Mouse (Mus musculus) forebrain, embryonic 14.5 days (tissue): Measurements from ENCODE around the gene Erbb3. TPM values are rescaled to one million over a fixed set of nuclear protein-coding genes. Genes with fewer than 3 reads are reported as not detected.

Source experiments
- ATAC-seq: fragments of 200-750 bp; cut with Nextera tagmentation; 2 replicates; pipeline ENCODE4 v1.8.0; 2017; ENCODE audit warnings: mild to moderate bottlenecking, moderate library complexity
- DNase-seq: peaks from one replicate; pipeline ENCODE4 v3.0.0-alpha.2; 2015; ENCODE audit warnings: low spot score
- H3K27ac ChIP-seq: fragments of 300-500 bp; sonication (generic); 2 replicates; pipeline ENCODE4 v1.5.1; 2014; ENCODE audit warnings: low read depth, mild to moderate bottlenecking, control low read depth, low read length, moderate library complexity
- H3K27me3 ChIP-seq: fragments of 300-500 bp; sonication (generic); replicated peaks from 2 replicates; pipeline ENCODE4 v1.6.1; 2014; ENCODE audit warnings: low read length, control low read depth, mixed read lengths; ENCODE audit not compliant: control insufficient read depth, insufficient read depth
- H3K36me3 ChIP-seq: fragments of 300-500 bp; sonication (generic); 2 replicates; pipeline ENCODE4 v1.6.1; 2014; ENCODE audit warnings: low read length, control low read depth; ENCODE audit not compliant: control insufficient read depth, insufficient read depth
- H3K4me1 ChIP-seq: fragments of 300-500 bp; sonication (generic); 2 replicates; pipeline ENCODE4 v1.6.1; 2014; ENCODE audit warnings: antibody characterized with exemption, low read length, control low read depth; ENCODE audit not compliant: control insufficient read depth, insufficient read depth
- H3K4me2 ChIP-seq: fragments of 300-500 bp; sonication (generic); 2 replicates; pipeline ENCODE4 v1.6.1; 2014; ENCODE audit warnings: mild to moderate bottlenecking, control low read depth, low read length
- H3K4me3 ChIP-seq: fragments of 300-500 bp; sonication (generic); 2 replicates; pipeline ENCODE4 v1.5.1; 2014; ENCODE audit warnings: low read depth, low read length, control low read depth
- H3K9ac ChIP-seq: fragments of 300-500 bp; sonication (generic); 2 replicates; pipeline ENCODE4 v1.6.1; 2014; ENCODE audit warnings: mild to moderate bottlenecking, low read length, control low read depth, moderate library complexity
- H3K9me3 ChIP-seq: fragments of 300-500 bp; sonication (generic); replicated peaks from 2 replicates; pipeline ENCODE4 v1.6.1; 2016; ENCODE audit warnings: low read length, control low read depth, mixed read lengths; ENCODE audit not compliant: control insufficient read depth
- WGBS: fragments of 180-500 bp; shearing (Covaris S2); extraction: QIAGEN DNeasy Blood & Tissue Kit; methylation state at CpG from one replicate; pipeline ENCODE4 v1.1.7; 2014; 5-methylcytosine and 5-hydroxymethylcytosine counted together
- polyA plus RNA-seq: library from polyadenylated mRNA; unstranded; fragments of >200 nt; fragmentation: Nextera tagmentation; extraction: Ambion mirVana; gene quantifications from 2 replicates; pipeline ENCODE4 v1.2.1, GENCODE M21; 2014

The Erbb3 gene
- polyA plus RNA-seq, 1 experiment from 2014 or later, result 0.17 TPM

DNA sequence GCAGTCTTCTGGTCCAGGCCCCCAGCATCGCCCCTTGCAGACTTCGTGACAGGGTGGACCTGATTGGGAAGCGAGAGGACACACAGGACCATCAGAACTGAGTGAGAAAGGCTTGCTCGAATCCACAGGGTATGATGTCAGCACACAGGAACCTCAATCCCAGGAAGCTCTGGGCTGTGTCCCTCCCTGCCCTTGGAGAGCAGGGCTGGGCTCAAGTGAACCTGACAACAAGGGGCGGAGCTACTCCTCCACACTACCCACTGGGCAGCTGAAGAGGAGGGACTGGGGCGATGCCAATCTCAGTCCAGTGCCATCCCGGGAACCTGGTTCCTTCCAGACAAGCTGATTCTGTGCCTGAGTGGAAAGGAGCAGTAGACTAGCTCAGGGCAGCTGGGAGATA, 5.8 kb downstream of the Erbb3 start:
- Histone ChIP-seq H3K9ac (no peak overlapping the region), H3K27me3 (peaks cover 13% of the 10 kb centered on the region), H3K9me3 (no peaks in the 10 kb centered on the region), H3K4me1 (no peaks in the 10 kb centered on the region), H3K36me3 (no peaks in the 10 kb centered on the region), H3K4me3 (no peak overlapping the region), H3K27ac (no peak overlapping the region), H3K4me2 (no peak overlapping the region)
- WGBS, result 22% methylated on average over 7 of the region's 7 CpGs
- no peak for ATAC-seq
- DNase-seq, result no peak

DNA sequence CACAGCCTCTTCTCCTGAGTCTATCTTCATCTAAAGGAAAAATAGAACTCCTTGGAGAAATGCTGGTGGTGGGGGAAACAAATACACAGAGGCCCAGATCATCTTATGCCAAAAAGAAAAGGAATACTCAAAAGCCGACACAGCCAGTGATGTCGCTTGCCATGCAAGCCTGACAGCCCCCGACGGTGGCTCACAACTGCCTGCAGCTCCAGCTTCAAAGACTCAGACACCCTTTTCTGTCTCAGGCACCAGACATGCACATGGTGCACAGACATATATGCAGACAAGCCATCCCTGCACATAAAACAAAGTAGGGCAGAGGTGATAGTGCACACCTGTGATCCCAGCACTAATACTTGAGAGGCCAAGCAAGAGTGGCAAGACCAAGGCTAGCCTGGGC, 9.7 kb downstream of the Erbb3 start:
- H3K27ac ChIP-seq, result no peak overlapping the region
- WGBS, result 82% methylated on average over 4 of the region's 4 CpGs
- H3K4me3 ChIP-seq, result no peak overlapping the region
- no peaks in the 10 kb centered on the region for H3K27me3 ChIP-seq
- no peak for DNase-seq
- no peaks in the 10 kb centered on the region for H3K9me3 ChIP-seq
- H3K4me1 ChIP-seq, result no peaks in the 10 kb centered on the region
- no peaks in the 10 kb centered on the region for H3K36me3 ChIP-seq
- no peak overlapping the region for H3K4me2 ChIP-seq
- no peak overlapping the region for H3K9ac ChIP-seq
- ATAC-seq, result no peak

DNA sequence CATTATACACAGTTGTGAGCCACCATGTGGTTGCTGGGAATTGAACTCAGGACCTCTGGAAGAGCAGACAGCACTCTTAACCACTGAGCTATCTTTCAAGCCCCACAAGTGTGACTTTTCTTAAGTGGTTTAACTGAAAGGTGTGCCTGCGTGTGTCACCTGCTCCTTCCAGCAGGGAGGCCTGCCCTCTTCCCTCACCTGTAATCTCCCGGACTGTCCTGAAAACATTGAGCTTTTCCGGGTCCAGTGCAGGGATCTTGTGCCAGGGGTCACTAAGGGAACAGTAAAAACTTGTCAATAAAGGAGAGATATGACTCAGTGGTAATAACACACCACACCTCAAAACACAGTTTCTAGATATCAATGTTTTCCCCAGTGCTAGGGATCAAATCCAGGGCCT, 10.2 kb downstream of the Erbb3 start:
- 81% methylated on average over 3 of the region's 3 CpGs for WGBS
- Histone ChIP-seq H3K9me3 (no peaks in the 10 kb centered on the region), H3K27ac (no peak overlapping the region), H3K27me3 (no peaks in the 10 kb centered on the region), H3K4me1 (no peaks in the 10 kb centered on the region), H3K4me2 (no peak overlapping the region), H3K9ac (no peak overlapping the region), H3K36me3 (no peaks in the 10 kb centered on the region), H3K4me3 (no peak overlapping the region)
- ATAC-seq, result no peak
- DNase-seq, result no peak

DNA sequence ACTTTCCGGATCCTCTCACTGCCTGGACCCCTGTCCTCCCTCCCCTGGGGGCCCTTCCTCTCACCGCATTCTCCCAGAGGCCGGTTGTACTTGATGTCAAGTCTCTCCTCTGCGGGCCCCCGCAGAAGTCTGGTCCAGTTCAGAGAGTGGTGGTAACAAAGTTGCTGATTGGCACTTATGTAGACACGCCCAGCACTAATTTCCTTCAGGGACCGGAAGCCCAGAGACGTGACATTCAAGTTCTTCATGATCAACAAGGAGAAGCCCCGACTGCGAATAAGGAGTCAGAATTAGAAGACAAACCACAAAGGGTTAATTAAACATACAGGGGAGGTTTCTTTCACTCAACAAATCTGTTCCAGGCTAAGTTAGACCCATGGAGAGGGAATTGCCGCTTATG, 11.1 kb downstream of the Erbb3 start:
- 78% methylated on average over 11 of the region's 11 CpGs for WGBS
- no peak overlapping the region for H3K9ac ChIP-seq
- H3K4me3 ChIP-seq, result no peak overlapping the region
- H3K36me3 ChIP-seq, result no peaks in the 10 kb centered on the region
- no peak overlapping the region for H3K27ac ChIP-seq
- ATAC-seq (no peak), DNase-seq (no peak)
- no peaks in the 10 kb centered on the region for H3K4me1 ChIP-seq
- no peak overlapping the region for H3K4me2 ChIP-seq
- no peaks in the 10 kb centered on the region for H3K9me3 ChIP-seq
- H3K27me3 ChIP-seq, result no peaks in the 10 kb centered on the region

DNA sequence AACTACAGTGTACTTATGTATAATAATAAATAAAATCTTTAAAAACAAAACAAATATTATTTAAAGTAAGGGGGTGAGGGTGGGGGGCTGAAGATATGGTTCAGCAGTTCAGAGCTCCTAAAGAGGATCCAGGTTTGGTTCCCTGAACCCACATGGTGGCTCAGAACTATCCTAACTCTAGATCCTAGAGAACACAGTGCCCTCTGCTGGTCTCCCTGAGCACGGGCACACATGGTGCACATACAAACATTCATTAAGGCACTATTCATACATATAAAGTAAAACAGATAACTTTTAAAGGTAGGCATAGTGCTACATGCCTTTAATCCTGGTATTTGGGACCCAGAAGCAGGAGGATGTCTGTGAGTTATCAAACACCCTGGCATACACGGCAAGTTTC, 14.4 kb downstream of the Erbb3 start:
- H3K9me3 ChIP-seq, result no peaks in the 10 kb centered on the region
- H3K27me3 ChIP-seq, result no peaks in the 10 kb centered on the region
- no peak overlapping the region for H3K4me3 ChIP-seq
- no peak overlapping the region for H3K4me2 ChIP-seq
- no peak for DNase-seq
- no peak overlapping the region for H3K9ac ChIP-seq
- H3K4me1 ChIP-seq, result no peaks in the 10 kb centered on the region
- WGBS, result 93% methylated on average over 2 of the region's 2 CpGs
- no peak overlapping the region for H3K27ac ChIP-seq
- no peaks in the 10 kb centered on the region for H3K36me3 ChIP-seq
- no peak for ATAC-seq

DNA sequence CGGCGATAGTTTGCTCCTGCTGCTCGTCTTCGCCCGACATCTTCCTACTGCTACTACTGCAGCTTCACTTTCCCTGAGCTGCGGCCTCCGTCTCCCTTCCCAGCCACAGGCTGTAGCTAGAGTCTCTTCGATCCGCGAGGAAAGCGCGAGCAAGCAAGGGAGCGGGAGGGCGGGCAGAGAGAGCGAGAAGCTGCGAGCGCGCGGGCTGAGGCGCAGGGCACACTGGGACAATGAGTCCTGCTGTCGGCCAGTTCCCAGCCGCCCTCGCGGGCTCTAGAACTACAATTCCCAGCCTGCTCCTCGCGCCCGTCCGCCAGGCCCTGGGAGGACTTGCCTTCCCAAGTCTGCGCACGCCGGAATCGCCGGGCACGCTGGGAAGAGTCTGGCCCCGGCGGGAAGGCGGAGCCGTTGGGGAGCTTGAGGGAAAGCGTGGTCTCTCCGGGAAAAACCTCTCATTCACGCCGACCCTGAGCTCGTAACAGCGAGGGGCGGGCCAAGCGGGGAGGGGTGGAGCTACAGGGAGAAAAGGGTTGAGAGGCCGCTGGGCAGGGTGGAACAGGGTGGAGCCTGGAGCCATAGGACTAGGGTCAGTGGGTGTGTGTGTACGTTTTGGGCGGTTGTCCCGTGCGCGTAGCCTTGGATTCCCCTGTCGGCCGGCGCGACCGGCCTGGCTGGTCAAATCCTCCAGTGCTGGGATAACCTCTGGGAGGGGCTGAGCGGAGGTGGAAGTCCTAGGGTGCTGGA, 23.5 kb downstream of the Erbb3 start, which contains the start of gene Pa2g4:
TSS of gene Pa2g4 (minus strand) at position 200 of the 744 bp plus-strand sequence.
- Histone ChIP-seq H3K27ac (peak within 1 kb of the TSS; percentile 91), H3K27me3 (no peaks in the 10 kb centered on the region), H3K4me2 (peak within 1 kb of the TSS; percentile 96), H3K36me3 (peaks cover 27% of the 10 kb centered on the region), H3K9ac (peak within 1 kb of the TSS; percentile 90), H3K9me3 (no peaks in the 10 kb centered on the region), H3K4me3 (peak within 1 kb of the TSS; percentile 94), H3K4me1 (peaks cover 11% of the 10 kb centered on the region; the same call in 1 of the 2 replicates)
- DNase-seq (peak; percentile 99), ATAC-seq (peak; percentile 99)
- under 1% methylated on average over 58 of the region's 58 CpGs for WGBS

DNA sequence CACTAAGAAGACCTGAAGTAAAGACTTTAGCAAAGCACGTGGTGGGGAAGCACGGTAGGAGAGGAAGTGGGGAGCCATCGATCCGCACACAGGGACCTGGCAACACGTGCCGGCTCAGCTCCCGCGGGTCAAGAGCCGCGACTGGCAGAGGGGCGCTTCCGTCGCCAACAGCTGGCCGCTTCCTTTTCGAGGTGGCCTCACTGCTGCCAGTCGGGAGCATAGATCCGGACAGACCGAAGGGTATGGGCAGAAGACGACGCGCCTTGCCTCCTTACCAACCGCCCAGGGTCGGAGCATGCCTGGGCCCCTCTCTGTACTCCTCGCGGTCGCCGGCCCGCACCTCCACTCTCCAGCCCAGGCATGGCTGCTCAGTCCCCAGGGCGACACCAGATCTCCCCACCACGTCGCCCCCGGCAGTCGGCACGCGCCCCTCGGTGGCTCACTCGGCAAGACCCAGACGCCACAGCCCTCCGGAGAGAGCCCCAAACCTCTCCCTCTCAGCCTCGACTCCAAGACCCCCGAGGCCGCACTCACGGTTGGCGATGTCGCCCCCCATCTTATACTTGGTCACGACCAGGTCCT, 24.2 kb downstream of the Erbb3 start:
- H3K27me3 ChIP-seq, result no peaks in the 10 kb centered on the region
- ATAC-seq (peak; percentile 45), DNase-seq (peak; percentile 24)

DNA sequence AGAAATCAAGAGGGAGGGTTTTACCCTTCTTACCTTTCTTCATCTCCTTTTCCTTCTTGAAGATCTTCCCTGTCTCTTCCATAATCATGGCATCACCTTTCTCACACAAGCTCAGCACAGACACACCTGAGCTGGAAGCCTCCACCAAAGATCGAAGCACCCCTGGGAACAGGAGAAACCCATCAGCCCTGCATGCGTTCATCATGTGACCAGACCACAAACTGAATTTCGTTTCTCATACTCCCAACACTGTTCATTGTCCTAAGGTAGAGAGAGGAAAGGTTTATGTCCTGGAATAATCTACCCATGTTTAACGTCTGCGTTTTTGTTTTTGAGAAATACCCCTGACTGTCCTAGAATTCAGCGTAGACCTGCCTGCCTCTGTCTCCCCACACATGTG, 25.9 kb downstream of the Erbb3 start:
- H3K36me3 ChIP-seq, result peaks cover 51% of the 10 kb centered on the region
- H3K9me3 ChIP-seq, result no peaks in the 10 kb centered on the region
- 0 out of 2 replicates have a peak overlapping the region, but pooled peaks have one; percentile 17 for H3K9ac ChIP-seq
- H3K4me3 ChIP-seq, result no peak overlapping the region
- ATAC-seq (no peak), DNase-seq (no peak)
- H3K4me1 ChIP-seq, result peaks cover 11% of the 10 kb centered on the region; the same call in 1 of the 2 replicates
- 89% methylated on average over 6 of the region's 6 CpGs for whole genome bisulfite sequencing
- H3K27me3 ChIP-seq, result no peaks in the 10 kb centered on the region
- H3K27ac ChIP-seq, result no peak overlapping the region
- peak overlapping the region; percentile 96; the same call in 1 of the 2 replicates for H3K4me2 ChIP-seq

More for the DNA sequence above, 24.2 kb downstream of the Erbb3 start:
- WGBS, result under 1% methylated on average over 46 of the region's 46 CpGs
- H3K4me2 ChIP-seq, result peak overlapping the region; percentile 96
- peak overlapping the region; percentile 90 for H3K9ac ChIP-seq
- peak overlapping the region; percentile 94 for H3K4me3 ChIP-seq
- no peaks in the 10 kb centered on the region for H3K9me3 ChIP-seq
- peaks cover 34% of the 10 kb centered on the region for H3K36me3 ChIP-seq
- peak overlapping the region; percentile 91 for H3K27ac ChIP-seq
- peaks cover 11% of the 10 kb centered on the region; the same call in 1 of the 2 replicates for H3K4me1 ChIP-seq

DNA sequence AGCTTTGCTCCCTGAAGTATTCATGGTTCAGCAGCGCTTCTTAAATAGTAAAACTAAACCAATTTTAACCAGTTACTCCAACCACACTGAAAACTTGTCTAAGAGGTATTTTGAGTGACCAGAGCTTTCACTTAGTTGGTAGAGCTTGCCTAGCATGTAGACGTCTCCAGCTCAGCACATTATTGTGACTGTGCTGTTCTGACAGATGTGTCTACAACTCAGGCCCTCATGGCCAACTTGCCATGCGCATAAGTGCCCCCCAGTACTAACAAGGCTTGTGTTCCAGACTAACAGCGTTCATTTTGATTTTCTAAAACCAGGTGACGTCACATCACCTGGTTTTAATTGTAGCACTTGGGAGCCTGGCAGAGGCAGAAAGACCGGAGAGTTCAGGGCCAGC, 32.5 kb downstream of the Erbb3 start:
- Histone ChIP-seq H3K27ac (no peak overlapping the region), H3K9me3 (no peaks in the 10 kb centered on the region), H3K27me3 (no peaks in the 10 kb centered on the region), H3K4me2 (no peak overlapping the region), H3K4me1 (no peaks in the 10 kb centered on the region), H3K36me3 (peaks cover 52% of the 10 kb centered on the region), H3K9ac (no peak overlapping the region), H3K4me3 (no peak overlapping the region)
- 84% methylated on average over 6 of the region's 6 CpGs for WGBS
- ATAC-seq (no peak), DNase-seq (no peak)
